Mouse (Mus musculus) urinary bladder, adult 2 months (tissue): Measurements from ENCODE around the gene Habp4. TPM values are rescaled to one million over a fixed set of nuclear protein-coding genes. Genes with fewer than 3 reads are reported as not detected.

Experiments
- DNase-seq: peaks from one replicate; pipeline ENCODE4 v3.0.0; 2022; ENCODE audit warnings: low spot score
- polyA plus RNA-seq: library from polyadenylated mRNA; depleted of rRNA; stranded (reverse); fragments of >200 nt; gene quantifications from 2 replicates; pipeline ENCODE4 v1.2.3, GENCODE M21; 2012; rRNA removed

Gene Habp4
- 37.5 and 41.9 TPM in 2 replicates for polyA plus RNA-seq

DNA sequence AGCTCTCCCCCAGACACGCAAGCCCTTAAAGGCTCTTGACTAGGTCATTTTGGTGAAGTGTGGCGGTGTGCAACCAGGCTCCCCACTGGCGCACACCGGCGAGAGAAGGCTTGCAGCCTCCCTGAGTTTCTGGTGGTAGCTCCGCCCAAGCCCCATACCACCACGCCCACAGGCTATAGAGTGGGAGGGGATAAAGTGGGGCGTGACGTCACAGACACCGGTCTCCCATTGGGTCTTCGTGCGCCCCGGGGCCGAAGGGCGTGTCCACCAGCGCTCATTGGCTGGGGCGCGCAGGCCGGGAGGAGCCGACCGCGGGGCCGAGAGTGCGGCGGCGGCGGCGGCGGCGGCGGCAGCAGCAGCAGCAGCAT is at the start of gene Habp4:
Habp4 (plus strand) TSS at position 277 of the 368 bp plus-strand sequence.
- DNase-seq = peak; percentile 88

DNA sequence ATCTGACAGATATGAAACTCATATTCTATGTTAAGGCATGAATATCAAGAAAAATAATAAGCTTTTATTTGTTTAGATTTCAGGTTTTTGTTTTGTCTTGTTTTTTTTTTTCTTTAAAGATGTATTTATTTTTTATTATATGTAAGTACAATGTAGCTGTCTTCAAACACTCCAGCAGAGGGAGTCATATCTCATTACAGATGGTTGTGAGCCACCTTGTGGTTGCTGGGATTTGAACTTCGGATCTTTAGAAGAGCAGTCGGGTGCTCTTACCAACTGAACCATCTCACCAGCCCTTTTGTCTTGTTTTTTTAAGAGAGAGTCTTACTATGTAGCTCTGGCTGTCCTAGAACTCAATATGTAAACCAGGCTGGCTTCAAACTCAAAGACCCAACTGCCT is 44.2 kb upstream of the Habp4 start:
- no peak for DNase-seq

DNA sequence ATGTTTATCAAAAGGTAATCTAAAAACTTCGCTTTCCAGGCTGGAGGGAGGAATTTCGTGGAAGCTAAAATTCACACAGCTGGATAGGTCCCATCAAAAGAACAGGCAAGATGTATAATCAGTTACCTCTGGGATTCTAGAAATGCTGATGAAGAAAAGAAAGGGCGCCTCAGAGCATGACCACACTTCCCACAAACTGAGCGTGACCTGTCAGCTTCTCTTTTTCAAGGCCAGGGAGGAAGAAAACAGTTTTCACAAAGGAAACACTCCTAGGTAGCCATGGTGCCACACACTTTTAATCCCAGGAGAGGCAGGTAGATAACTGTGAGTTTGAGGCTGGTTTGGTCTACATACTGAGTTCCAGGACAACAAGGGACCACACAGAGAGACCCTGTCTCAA is 40.9 kb upstream of the Habp4 start:
- no peak for DNase-seq

DNA sequence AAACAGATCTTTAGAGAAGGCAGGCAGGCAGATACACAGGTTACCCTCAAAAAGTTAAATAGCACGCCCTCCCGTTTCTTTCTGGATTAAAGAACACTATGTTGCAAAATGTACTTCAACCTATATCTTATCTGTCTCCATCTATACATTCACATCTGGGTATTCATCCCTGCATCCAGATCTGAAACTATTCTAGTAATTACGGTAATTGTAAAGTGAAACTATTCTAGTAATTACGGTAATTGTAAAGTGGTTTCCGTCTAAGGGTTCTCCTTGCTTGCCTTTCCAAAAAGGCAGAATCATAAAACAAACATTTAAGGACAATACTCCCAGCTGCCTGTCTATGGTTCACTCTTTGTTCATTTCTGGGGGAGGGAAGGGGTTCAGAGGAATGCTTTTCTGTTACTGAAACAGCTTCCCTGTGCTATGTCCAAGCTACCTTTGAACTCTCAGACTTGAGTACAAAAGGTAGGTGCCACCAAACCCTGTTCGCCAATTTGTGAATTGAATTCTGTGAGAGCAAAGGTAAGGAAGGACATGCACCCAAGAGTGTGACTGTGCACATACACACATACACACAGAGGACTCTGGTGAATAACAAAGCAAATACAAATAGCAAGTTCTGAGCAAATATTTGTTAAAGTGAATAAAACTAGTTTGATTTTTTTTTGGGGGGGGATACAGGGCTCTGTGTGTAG is 38.0 kb upstream of the Habp4 start:
- no peak for DNase-seq

DNA sequence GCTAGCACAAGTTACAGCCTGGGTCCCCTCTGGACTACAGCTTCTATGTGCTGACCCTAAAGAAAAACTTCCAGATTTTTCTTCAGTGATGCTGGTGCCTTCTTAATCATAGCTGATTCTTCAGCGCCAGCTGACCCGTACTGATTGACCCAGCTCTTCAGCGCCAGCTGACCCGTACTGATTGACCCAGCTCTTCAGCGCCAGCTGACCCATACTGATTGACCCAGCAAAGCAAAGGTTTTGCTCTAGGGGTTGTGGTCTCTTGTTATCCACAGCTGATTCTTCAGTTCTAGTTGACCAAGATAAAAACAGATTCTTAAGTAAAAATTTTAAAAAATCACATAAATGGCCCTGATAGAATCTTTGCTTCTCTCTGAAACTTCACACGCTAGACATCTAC is 36.7 kb upstream of the Habp4 start:
- no peak for DNase-seq

GRCm38 (mm10) chr13:64126316-64126715 is 35.3 kb upstream of the Habp4 start:
- DNase-seq = no peak

DNA sequence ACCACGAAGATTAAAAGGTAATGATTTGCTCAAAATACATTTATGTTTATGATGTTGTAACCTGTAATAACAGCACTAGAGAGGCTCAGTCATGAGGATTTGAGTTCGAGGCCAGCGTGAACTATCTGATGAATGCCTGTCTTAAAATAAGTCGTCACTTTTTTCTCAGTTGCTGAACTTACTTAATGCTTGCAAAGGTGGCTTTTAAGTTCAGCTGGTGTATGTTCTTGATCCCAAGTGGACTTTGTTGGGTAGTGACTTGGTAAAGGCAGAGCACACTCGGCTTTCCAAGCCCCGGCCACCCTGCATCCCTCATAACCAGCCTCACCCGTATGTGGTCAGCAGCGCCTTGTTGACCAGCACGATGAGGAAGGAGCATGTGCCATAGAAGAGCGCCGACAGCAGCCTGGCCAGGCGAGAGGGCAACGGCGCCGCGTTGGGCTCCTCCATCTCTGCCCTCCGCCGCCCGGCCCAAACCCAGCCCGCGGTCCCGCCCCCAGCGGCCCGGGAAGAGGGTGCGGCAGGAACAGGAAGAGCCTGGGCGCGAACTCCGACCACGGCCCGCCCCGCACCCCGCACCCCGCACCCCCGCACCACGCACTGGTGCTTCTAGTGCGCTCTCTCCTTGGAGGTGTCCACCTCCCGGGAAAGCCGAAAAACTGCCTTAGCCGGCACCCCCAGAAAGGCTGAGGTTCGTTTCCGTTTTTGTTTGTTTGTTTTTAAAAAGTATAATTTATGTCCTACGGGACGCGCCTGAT is 32.6 kb upstream of the Habp4 start, which contains the start of gene Slc35d2:
Slc35d2 (minus strand) TSS at position 511 of the 758 bp plus-strand sequence.
- peak; percentile 69 for DNase-seq

DNA sequence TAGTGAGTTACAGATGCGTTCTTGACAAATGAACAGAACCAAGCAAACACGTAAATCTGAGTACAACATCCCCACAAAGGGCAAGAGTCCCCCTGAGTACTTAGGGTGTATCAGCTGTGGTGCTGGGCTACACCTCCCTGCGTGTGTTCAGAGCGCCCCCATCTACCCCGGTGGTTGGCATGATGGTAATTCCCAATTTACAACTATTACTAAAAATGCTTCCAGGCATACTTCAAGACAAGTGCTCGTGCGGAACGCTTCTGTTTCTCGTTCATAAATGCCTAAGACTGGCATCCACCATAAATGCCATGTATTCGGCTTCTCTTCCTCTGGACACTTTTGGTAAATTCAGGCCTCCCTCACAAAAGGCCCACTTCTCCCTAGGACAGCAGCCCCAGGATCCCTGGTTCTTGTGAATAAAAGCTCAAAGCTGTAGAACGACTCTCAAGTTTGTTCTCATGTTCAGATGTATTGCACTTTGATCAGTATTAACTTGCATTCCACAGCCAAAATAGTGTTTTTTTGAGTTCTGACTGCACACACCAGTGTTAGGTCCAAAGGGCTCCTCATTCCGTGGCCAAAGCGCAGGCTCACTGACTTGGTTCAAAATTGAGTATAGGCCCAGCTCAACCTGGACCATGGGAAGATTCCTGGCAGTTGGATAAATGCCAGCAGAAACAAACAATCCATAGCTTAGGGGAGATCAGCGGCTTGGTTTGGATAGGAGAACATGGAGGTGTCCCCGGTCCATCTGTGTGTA is 31.8 kb upstream of the Habp4 start:
- peak; percentile 30 for DNase-seq

GRCm38 (mm10) chr13:64150121-64150520 is 11.5 kb upstream of the Habp4 start:
- DNase-seq = no peak

GRCm38 (mm10) chr13:64152241-64152669 is 9.4 kb upstream of the Habp4 start:
- DNase-seq = peak; percentile 82

- DNase-seq = no peak
These were observed 8.9 kb upstream of the Habp4 start for GRCm38 (mm10) chr13:64152671-64153082.

DNA sequence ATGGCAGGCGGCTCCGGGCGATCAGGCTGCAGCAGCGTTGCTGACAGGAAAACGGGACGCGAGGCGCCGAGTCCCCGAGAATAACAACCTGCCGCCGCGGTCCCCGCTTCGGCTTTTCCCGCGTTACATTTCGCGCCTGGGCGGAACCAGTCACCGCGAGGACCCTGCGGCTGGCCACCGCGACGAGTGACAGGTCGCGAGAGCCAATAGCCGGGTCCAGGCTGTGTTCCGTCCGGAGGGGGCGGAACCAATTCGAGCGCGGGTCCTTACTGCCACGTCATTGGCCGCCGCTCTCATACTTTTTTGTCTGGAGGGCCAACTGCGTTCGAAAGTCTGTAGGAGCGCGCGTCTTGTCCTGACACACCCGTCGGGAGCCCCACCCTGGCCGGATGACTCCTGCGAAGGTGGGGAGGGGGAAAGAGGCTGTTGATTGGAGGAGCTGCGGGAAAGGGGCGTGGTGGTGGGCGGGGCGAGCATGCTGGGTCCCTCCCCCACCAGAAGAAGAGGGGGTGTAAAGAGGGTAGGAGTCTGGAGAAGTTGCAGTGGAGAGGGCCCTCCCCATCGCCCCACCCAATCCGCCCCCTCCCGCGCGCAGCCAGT is 8.4 kb upstream of the Habp4 start, which contains the start of gene Zfp367:
Zfp367 (minus strand) TSS at position 120 of the 600 bp plus-strand sequence.
- DNase-seq = peak; percentile 94

DNA sequence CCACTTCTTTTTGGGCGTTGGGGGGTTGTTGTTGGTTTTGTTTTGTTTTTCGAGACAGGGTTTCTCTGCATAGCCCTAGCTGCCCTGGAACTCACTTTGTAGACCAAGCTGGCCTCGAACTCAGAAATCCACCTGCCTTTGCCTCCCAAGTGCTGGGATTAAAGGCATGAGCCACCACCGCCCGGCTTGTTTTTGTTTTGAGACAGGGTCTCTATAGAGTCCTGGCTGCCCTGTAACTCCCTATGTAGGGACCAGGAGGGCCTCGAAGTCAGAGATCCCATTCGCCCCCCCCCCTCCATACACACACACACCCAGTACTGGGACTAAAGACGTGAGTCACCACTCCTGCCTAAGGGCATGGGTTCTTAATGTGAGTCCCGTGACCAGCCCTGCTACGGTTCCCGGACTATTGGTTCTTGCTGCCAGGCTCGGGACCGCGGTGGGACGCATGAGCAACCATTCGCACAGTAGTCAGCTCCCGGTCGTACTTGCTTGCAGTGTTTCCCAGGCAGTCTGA is 7.8 kb upstream of the Habp4 start:
- DNase-seq = peak; percentile 44

GRCm38 (mm10) chr13:64154651-64155050 is 7.0 kb upstream of the Habp4 start:
- DNase-seq = no peak

- no peak for DNase-seq
These were observed 6.5 kb upstream of the Habp4 start for GRCm38 (mm10) chr13:64155171-64155571.

DNA sequence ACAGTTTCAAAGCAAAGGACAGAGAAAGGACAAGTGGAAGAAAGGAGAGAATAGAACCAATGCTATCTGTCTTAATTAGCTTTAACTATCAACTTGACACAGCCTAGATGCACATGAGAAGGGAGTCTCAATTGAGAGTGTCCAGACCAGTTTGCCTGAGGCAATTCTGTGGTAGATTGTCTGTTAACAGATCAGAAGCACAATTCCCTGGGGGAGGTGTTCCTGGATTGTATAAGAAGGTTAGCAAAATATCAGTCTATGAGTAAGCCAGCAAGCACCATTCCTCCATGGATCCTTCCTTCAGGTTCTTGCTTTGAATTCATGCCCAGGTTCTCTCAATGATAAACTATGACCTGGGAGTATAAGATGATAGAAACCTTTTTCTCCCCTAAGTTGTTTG is 4.7 kb upstream of the Habp4 start:
- DNase-seq = no peak

DNA sequence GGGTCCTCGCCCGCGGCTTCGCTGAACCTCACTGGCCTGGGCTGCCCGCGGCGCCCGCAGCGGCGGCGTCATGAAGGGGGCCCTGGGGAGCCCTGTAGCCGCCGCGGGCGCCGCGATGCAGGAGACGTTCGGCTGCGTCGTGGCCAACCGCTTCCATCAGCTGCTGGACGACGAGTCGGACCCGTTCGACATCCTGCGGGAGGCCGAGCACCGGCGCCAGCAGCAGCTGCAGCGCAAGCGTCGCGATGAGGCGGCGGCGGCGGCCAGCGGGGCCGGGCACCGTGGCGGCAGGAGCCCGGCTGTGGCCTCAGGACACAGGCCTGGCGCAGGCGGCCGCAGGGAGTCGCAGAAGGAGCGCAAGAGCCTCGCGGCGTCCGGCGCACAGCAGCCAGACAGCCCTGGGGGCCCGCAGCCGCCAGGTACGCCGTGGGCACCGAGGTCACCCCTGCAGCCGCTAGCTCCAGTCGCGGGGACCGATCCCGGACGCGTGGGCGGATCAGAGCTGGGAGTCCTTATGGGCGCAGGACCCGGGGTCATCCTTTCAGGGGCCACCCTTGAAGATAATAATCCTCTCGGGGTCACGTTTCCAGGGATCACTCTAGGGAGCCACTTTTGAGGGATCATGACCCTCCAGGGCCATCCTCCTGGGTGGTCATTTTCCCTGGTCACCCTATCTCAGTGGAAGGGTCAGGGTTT is 440 bp downstream of the Habp4 start:
- DNase-seq = no peak

- DNase-seq = no peak
These were observed 1.0 kb downstream of the Habp4 start for GRCm38 (mm10) chr13:64162626-64163025.

DNA sequence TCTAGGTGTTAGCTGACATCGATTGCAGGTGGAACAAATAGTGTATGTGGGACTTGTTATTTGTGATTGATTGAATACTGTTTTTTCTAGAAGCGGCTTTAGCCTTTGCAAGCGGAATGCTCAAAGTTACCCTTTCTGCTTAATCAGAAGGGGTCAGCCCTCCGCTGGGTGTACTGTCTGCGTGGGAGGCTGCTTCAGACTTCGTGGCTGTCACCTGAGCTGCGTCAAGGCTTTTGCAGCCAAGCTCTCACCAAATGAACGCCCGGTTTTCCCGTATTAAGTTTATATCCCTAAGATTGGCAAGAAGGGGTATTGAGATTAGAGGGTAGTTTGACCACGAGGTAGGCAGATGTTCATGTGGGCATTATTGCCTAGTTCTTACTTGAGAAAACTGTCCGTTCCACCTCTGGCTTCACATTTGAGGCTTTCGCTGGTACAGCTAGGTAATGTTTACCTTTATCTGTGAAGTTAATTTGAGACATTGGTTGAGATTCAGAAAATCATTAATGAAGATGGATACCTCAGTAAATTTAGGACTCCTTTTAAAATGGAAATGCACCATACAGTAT is 1.6 kb downstream of the Habp4 start:
- no peak for DNase-seq

DNA sequence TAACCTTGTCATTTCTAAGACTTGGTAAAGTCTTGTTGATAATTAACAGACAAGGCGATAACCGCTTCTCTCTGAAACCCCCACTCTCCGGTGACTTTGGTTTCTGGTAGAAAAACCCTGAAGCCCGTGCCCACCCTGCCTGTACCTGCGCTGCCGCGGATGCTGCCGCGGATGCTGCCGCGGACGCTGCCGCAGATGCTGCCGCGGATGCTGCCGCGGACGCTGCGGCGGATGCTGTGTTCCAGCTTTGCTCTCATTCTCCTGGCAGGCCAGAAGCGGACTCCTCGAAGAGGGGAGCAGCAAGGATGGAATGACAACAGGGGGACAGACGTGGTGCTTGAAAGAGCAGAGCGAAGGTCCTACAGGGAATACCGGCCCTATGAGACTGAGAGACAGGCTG is 8.1 kb downstream of the Habp4 start:
- no peak for DNase-seq

DNA sequence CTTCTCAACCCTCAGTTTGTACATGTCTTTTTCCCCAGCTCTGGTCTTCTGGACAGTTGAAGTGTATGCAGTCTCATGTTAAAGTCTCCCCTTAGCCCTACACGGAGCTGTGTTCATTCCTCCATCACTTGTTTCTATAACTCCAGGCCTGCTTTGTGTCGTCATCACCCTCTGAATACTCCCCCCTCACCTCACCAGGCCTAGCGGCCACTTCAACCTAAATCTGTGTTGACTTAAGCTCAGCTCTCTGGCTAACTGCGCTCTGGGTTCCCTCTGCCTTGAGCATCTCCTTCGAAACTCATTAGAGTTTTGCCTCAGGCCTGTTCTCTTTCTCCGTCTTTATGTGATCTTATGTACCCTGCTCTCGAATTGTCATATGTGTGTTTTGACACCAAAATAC is 16.4 kb downstream of the Habp4 start:
- no peak for DNase-seq
